16 mouse cellular contexts compared by ENCODE assay signal in the genomic region with DNA sequence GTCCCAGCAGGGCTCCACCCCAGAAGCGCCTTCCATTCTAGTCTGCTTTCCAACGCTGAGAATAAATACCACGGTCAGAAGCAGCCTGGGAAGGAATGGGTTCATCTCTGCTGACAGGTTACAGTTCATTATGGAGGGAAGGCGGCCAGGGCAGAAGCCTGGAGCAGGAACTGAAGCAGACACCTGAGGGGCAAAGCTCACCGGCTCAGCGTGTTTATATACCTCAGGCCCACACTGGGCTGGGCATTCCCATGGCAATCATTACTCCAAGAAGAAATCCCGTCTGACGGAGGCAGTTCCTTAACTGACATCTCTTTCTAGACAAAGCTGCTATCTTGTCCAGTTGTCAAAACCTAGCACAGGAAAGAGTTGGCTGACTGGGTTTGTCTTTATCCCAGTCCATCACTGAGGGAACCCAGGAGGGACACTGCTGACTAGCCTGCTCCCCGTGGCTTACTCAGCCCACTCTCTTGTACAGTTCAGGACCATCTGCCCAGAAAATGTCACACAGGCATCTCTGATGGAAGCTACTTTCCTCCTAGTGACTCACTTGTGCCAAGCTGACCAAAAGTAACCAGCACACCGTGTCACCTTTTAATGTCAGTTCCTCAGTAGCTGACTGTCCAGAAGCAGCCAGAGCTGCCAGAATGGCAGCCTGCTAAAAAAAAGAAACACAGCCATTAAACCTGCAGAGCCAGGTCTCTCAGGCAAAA. TPM values are rescaled to one million over a fixed set of nuclear protein-coding genes. Genes with fewer than 3 reads are reported as not detected.
DNase-seq lines count a peak whose midpoint lies in the region; ATAC-seq and TF ChIP-seq lines count a peak whose summit lies in the region.
"Had no signal": no experiment of that assay in that cellular context is flagged by ENCODE, and none has a peak within 500 bp of the region (broad histone marks: within the 10 kb centered on the region; RNA-seq: fewer than 3 reads in every experiment).

No protein-coding gene starts in this region.

- no peak overlapping the region for H3K4me2 ChIP-seq in hindbrain, embryonic 16.5 days (ENCODE audit: low read length)
- no peak overlapping the region for H3K4me2 ChIP-seq in hindbrain, embryonic 13.5 days
- H3K4me2 ChIP-seq in intestine, postnatal 0 days (replicated peaks; ENCODE audit: low read depth), result no peak overlapping the region
- H3K4me2 ChIP-seq: heart, embryonic 15.5 days; liver, embryonic 15.5 days had no signal

- no peaks in the 10 kb centered on the region for H3K27me3 ChIP-seq in hindbrain, embryonic 16.5 days (replicated peaks; ENCODE audit: control insufficient read depth, insufficient read depth, low read length)
- H3K27me3 ChIP-seq in hindbrain, embryonic 13.5 days, result no peaks in the 10 kb centered on the region
- H3K27me3 ChIP-seq in intestine, postnatal 0 days (replicated peaks; ENCODE audit: control insufficient read depth, insufficient read depth, low read length), result no peaks in the 10 kb centered on the region
- H3K27me3 ChIP-seq in midbrain, embryonic 10.5 days (ENCODE audit: low read depth, poor library complexity, severe bottlenecking), result no peaks in the 10 kb centered on the region
- H3K27me3 ChIP-seq: heart, embryonic 15.5 days; liver, embryonic 15.5 days had no signal

- DNase-seq in cerebellum, adult 8-10 months, result no peak
- peak; percentile 43 for DNase-seq in kidney, postnatal 36 days
- DNase-seq in midbrain, embryonic 10.5 days (ENCODE audit: low spot score), result no peak
- DNase-seq in right cerebral cortex, postnatal 14 days, result no peak
- DNase-seq: adrenal gland, adult 8-10 months; cerebellum, adult 9-11 months; heart, adult 18-20 months; thymus, postnatal 25 days had no signal

- no peak for TF ChIP-seq CTCF in intestine, postnatal 0 days (IDR thresholded peaks at IDR 0.05; ENCODE audit: low read depth)

- no peak overlapping the region for H3K9ac ChIP-seq in hindbrain, embryonic 16.5 days (ENCODE audit: low read depth, low read length)
- H3K9ac ChIP-seq in hindbrain, embryonic 13.5 days, result no peak overlapping the region
- no peak overlapping the region for H3K9ac ChIP-seq in intestine, postnatal 0 days (ENCODE audit: low read depth, low read length)
- H3K9ac ChIP-seq: heart, embryonic 15.5 days; liver, embryonic 15.5 days had no signal

- no peak overlapping the region for H3K27ac ChIP-seq in hindbrain, embryonic 16.5 days (ENCODE audit: low read depth, low read length)
- H3K27ac ChIP-seq in hindbrain, embryonic 13.5 days, result no peak overlapping the region
- no peak overlapping the region for H3K27ac ChIP-seq in intestine, postnatal 0 days (ENCODE audit: low read depth, low read length)
- H3K27ac ChIP-seq in midbrain, embryonic 10.5 days (replicated peaks), result no peak overlapping the region
- H3K27ac ChIP-seq: heart, embryonic 15.5 days; liver, embryonic 15.5 days had no signal

- peaks cover 3% of the 10 kb centered on the region for H3K4me1 ChIP-seq in hindbrain, embryonic 16.5 days (ENCODE audit: control insufficient read depth, insufficient read depth, low read depth, low read length)
- peaks cover 3% of the 10 kb centered on the region for H3K4me1 ChIP-seq in hindbrain, embryonic 13.5 days (replicated peaks)
- H3K4me1 ChIP-seq in intestine, postnatal 0 days (replicated peaks; ENCODE audit: control insufficient read depth, insufficient read depth, low read length), result no peaks in the 10 kb centered on the region
- no peaks in the 10 kb centered on the region for H3K4me1 ChIP-seq in midbrain, embryonic 10.5 days
- H3K4me1 ChIP-seq: liver, embryonic 15.5 days had no signal

- H3K36me3 ChIP-seq in hindbrain, embryonic 16.5 days (ENCODE audit: control insufficient read depth, insufficient read depth, low read length), result peaks cover 23% of the 10 kb centered on the region
- peaks cover 75% of the 10 kb centered on the region for H3K36me3 ChIP-seq in hindbrain, embryonic 13.5 days
- H3K36me3 ChIP-seq in intestine, postnatal 0 days (ENCODE audit: control insufficient read depth, insufficient read depth), result peaks cover 71% of the 10 kb centered on the region
- H3K36me3 ChIP-seq in midbrain, embryonic 10.5 days, result peaks cover 96% of the 10 kb centered on the region

- no peaks in the 10 kb centered on the region for H3K9me3 ChIP-seq in hindbrain, embryonic 16.5 days (ENCODE audit: control insufficient read depth, low read length)
- H3K9me3 ChIP-seq in hindbrain, embryonic 13.5 days, result no peaks in the 10 kb centered on the region
- H3K9me3 ChIP-seq in intestine, postnatal 0 days (ENCODE audit: control insufficient read depth), result no peaks in the 10 kb centered on the region
- no peaks in the 10 kb centered on the region for H3K9me3 ChIP-seq in midbrain, embryonic 10.5 days (replicated peaks)
- H3K9me3 ChIP-seq: heart, embryonic 15.5 days; liver, embryonic 15.5 days had no signal

- ATAC-seq in cerebellum, adult (ENCODE audit: insufficient number of reproducible peaks, low FRiP score, low TSS enrichment), result peak; percentile 65
- ATAC-seq in hindbrain, embryonic 16.5 days, result peak; percentile 32; the same call in 1 of the 2 replicates
- ATAC-seq in hindbrain, embryonic 13.5 days (ENCODE audit: low FRiP score), result no peak
- ATAC-seq in intestine, postnatal 0 days, result peak; percentile 64; the same call in 1 of the 2 replicates
- ATAC-seq: forebrain, embryonic 14.5 days; lung, postnatal 0 days had no signal

- WGBS in hindbrain, embryonic 16.5 days, result 80% methylated on average over 10 of the region's 10 CpGs
- 88% methylated on average over 10 of the region's 10 CpGs for WGBS in hindbrain, embryonic 13.5 days
- WGBS in intestine, postnatal 0 days, result 65% methylated on average over 10 of the region's 10 CpGs
- WGBS in midbrain, embryonic 10.5 days, result 91% methylated on average over 10 of the region's 10 CpGs

- no peak overlapping the region for H3K4me3 ChIP-seq in hindbrain, embryonic 16.5 days (ENCODE audit: low read length)
- H3K4me3 ChIP-seq in hindbrain, embryonic 13.5 days, result no peak overlapping the region
- H3K4me3 ChIP-seq in intestine, postnatal 0 days (ENCODE audit: low read depth, low read length), result no peak overlapping the region
- H3K4me3 ChIP-seq in midbrain, embryonic 10.5 days, result no peak overlapping the region
- H3K4me3 ChIP-seq: heart, embryonic 15.5 days; liver, embryonic 15.5 days had no signal

RNA-seq across cellular contexts. Expression of a gene that starts 42.8 kb away (rescaled TPM):
- 52.1 and 58.3 TPM in 2 replicates for polyA plus RNA-seq in hindbrain, embryonic 16.5 days (2015; fragmentation: Nextera tagmentation; extraction: Ambion mirVana)
- 56.1 and 58.3 TPM in 2 replicates for polyA plus RNA-seq in hindbrain, embryonic 13.5 days (2015; fragmentation: Nextera tagmentation; extraction: Ambion mirVana)
- 57.4 and 66.2 TPM in 2 replicates for polyA plus RNA-seq in intestine, postnatal 0 days (2015; fragmentation: Nextera tagmentation; extraction: Ambion mirVana)
- 49.3 and 51.6 TPM in 2 replicates for polyA plus RNA-seq in midbrain, embryonic 10.5 days (2016; fragmentation: Nextera tagmentation; extraction: Ambion mirVana)

Comparison
In these comparisons a context has a peak if more than half of its experiments do, and no peak if none do; other contexts are left out.
1. DNase-seq: peak in kidney, postnatal 36 days (2 of 2); none in cerebellum, adult 8-10 months (single experiment), midbrain, embryonic 10.5 days (single experiment) and right cerebral cortex, postnatal 14 days (single experiment).